Mouse (Mus musculus) cerebellum, adult 2 months (tissue): ENCODE results near the gene Olfr547. TPM values are rescaled to one million over a fixed set of nuclear protein-coding genes. Genes with fewer than 3 reads are reported as not detected.

Experiments
- DNase-seq, 2 experiments: peaks; one replicate each; pipeline ENCODE4 v3.0.0; 2021
- H3K27ac ChIP-seq: fragments of 200-500 bp; 2 replicates; pipeline ENCODE4 v1.5.1; 2012; ENCODE audit warnings: low read length, control low read depth, inconsistent platforms; ENCODE audit not compliant: insufficient read depth
- H3K27me3 ChIP-seq: fragments of 200-500 bp; 2 replicates; pipeline ENCODE4 v1.6.1; 2012; ENCODE audit warnings: inconsistent platforms, mild to moderate bottlenecking, low read length, moderate library complexity; ENCODE audit not compliant: control insufficient read depth, insufficient read depth
- H3K4me1 ChIP-seq: fragments of 200-500 bp; 2 replicates; pipeline ENCODE4 v1.6.1; 2011; ENCODE audit warnings: low read length; ENCODE audit not compliant: control insufficient read depth, insufficient read depth
- H3K4me3 ChIP-seq: fragments of 200-500 bp; replicated peaks from 2 replicates; pipeline ENCODE3; 2011; ENCODE audit warnings: mild to moderate bottlenecking, low read depth, low read length, control low read depth; ENCODE audit not compliant: insufficient read depth
- CTCF ChIP-seq: fragments of 200-500 bp; IDR thresholded peaks from 2 replicates; pipeline ENCODE4 v1.5.1; 2011; ENCODE audit warnings: low read depth, mild to moderate bottlenecking, control low read depth, low read length, moderate library complexity, borderline replicate concordance; ENCODE audit not compliant: insufficient read depth
- POLR2A ChIP-seq: fragments of 200-500 bp; IDR thresholded peaks from 2 replicates; pipeline ENCODE4 v1.6.1; 2011; ENCODE audit warnings: low read length, control low read depth, borderline replicate concordance; ENCODE audit not compliant: insufficient read depth
- WGBS: fragments of 180-500 bp; shearing (Covaris S2); methylation state at CpG from one replicate; pipeline ENCODE4 v1.1.7; 2018; 5-methylcytosine and 5-hydroxymethylcytosine counted together
- polyA plus RNA-seq: library from polyadenylated mRNA; depleted of rRNA; stranded (reverse); fragments of >200 nt; gene quantifications from 2 replicates; pipeline ENCODE4 v1.2.3, GENCODE M21; 2012

Olfr547 gene
- polyA plus RNA-seq, 1 experiment = not detected

GRCm38 (mm10) chr7:102540596-102540995, 6.0 kb downstream of the Olfr547 start, which contains the start of gene Olfr548-ps1:
Olfr548-ps1 (plus strand) TSS chr7:102540896.
- no peak within 1 kb of the TSS for H3K27ac ChIP-seq
- H3K4me1 ChIP-seq = no peaks in the 10 kb centered on the region
- H3K27me3 ChIP-seq = no peaks in the 10 kb centered on the region
- 76% methylated on average over 2 of the region's 2 CpGs for WGBS
- no peak for DNase-seq
- H3K4me3 ChIP-seq = no peak within 1 kb of the TSS
- no peak for TF ChIP-seq CTCF
- TF ChIP-seq POLR2A = no peak

- no peaks in the 10 kb centered on the region for H3K27me3 ChIP-seq
- no peak overlapping the region for H3K4me3 ChIP-seq
- WGBS = 67% methylated on average over 3 of the region's 3 CpGs
- H3K27ac ChIP-seq = no peak overlapping the region
- H3K4me1 ChIP-seq = no peaks in the 10 kb centered on the region
- no peak for DNase-seq
- no peak for TF ChIP-seq CTCF
- no peak for TF ChIP-seq POLR2A
Observed at GRCm38 (mm10) chr7:102541251-102541650, 6.7 kb downstream of the Olfr547 start.

- no peaks in the 10 kb centered on the region for H3K4me1 ChIP-seq
- DNase-seq = no peak
- WGBS = 85% methylated on average over 3 of the region's 3 CpGs
Observed at GRCm38 (mm10) chr7:102549570-102549969, 15.0 kb downstream of the Olfr547 start, which contains the start of gene Olfr549. Olfr549 (plus strand) TSS chr7:102549870.

GRCm38 (mm10) chr7:102553279-102553678, 18.7 kb downstream of the Olfr547 start:
- H3K4me3 ChIP-seq = no peak overlapping the region
- no peaks in the 10 kb centered on the region for H3K27me3 ChIP-seq
- no peak for TF ChIP-seq CTCF
- no peak for TF ChIP-seq POLR2A
- H3K27ac ChIP-seq = no peak overlapping the region
- WGBS = 78% methylated on average over 3 of the region's 3 CpGs
- H3K4me1 ChIP-seq = no peaks in the 10 kb centered on the region
- DNase-seq = no peak

More at GRCm38 (mm10) chr7:102549570-102549969, 15.0 kb downstream of the Olfr547 start, which contains the start of gene Olfr549:
- Histone ChIP-seq H3K4me3 (no peak within 1 kb of the TSS), H3K27ac (no peak within 1 kb of the TSS), H3K27me3 (no peaks in the 10 kb centered on the region)
- TF ChIP-seq POLR2A = no peak
- no peak for TF ChIP-seq CTCF

GRCm38 (mm10) chr7:102564999-102565997, 30.7 kb downstream of the Olfr547 start, which contains the start of gene Trim21:
Trim21 (minus strand) TSS chr7:102565486.
- WGBS = 27% methylated on average over 10 of the region's 10 CpGs
- H3K27ac ChIP-seq = no peak within 1 kb of the TSS
- H3K4me3 ChIP-seq = peak within 1 kb of the TSS; percentile 39
- no peaks in the 10 kb centered on the region for H3K27me3 ChIP-seq
- TF ChIP-seq CTCF (no peak), POLR2A (no peak)
- DNase-seq = peak; percentile 44 to 58
- H3K4me1 ChIP-seq = no peaks in the 10 kb centered on the region; the same call in 1 of the 2 replicates

GRCm38 (mm10) chr7:102566219-102566618, 31.7 kb downstream of the Olfr547 start:
- no peak overlapping the region for H3K4me3 ChIP-seq
- 89% methylated on average over 4 of the region's 4 CpGs for WGBS
- H3K27me3 ChIP-seq = no peaks in the 10 kb centered on the region
- no peak overlapping the region for H3K27ac ChIP-seq
- DNase-seq = no peak
- H3K4me1 ChIP-seq = no peaks in the 10 kb centered on the region; the same call in 1 of the 2 replicates
- no peak for TF ChIP-seq CTCF
- TF ChIP-seq POLR2A = no peak

GRCm38 (mm10) chr7:102571142-102571541, 36.6 kb downstream of the Olfr547 start, which contains the start of gene Olfr550:
Olfr550 (plus strand) TSS chr7:102571442.
- Histone ChIP-seq H3K4me1 (no peaks in the 10 kb centered on the region), H3K4me3 (no peak within 1 kb of the TSS), H3K27ac (no peak within 1 kb of the TSS), H3K27me3 (no peaks in the 10 kb centered on the region)
- 88% methylated on average over 8 of the region's 8 CpGs for WGBS
- TF ChIP-seq CTCF (no peak), POLR2A (no peak)
- DNase-seq = no peak

GRCm38 (mm10) chr7:102573174-102573830, 38.8 kb downstream of the Olfr547 start:
- no peak overlapping the region for H3K27ac ChIP-seq
- no peaks in the 10 kb centered on the region for H3K4me1 ChIP-seq
- H3K4me3 ChIP-seq = no peak overlapping the region
- no peaks in the 10 kb centered on the region for H3K27me3 ChIP-seq
- DNase-seq = no peak
- no peak for TF ChIP-seq CTCF
- no peak for TF ChIP-seq POLR2A
- WGBS = 62% methylated on average over 3 of the region's 3 CpGs
